Mouse (Mus musculus): ENCODE results near the gene Id3. TPM values are rescaled to one million over a fixed set of nuclear protein-coding genes. Genes with fewer than 3 reads are reported as not detected.

The Id3 gene
- polyA plus RNA-seq, 1 experiment from 2014 or later, result 114 TPM

- H3K4me1 ChIP-seq (ENCODE audit: control insufficient read depth, insufficient read depth, low read length), result no peaks in the 10 kb centered on the region
- H3K27ac ChIP-seq (ENCODE audit: low read length), result no peak overlapping the region
- ATAC-seq, result no peak
- no peaks in the 10 kb centered on the region for H3K9me3 ChIP-seq (replicated peaks; ENCODE audit: control insufficient read depth, low read length, poor library complexity, severe bottlenecking)
- H3K27me3 ChIP-seq (ENCODE audit: control insufficient read depth, insufficient read depth, low read depth, low read length), result no peaks in the 10 kb centered on the region
- no peak overlapping the region for H3K4me3 ChIP-seq (ENCODE audit: low read depth, low read length)
- H3K36me3 ChIP-seq (ENCODE audit: control insufficient read depth, insufficient read depth, low read length), result no peaks in the 10 kb centered on the region
- H3K9ac ChIP-seq (ENCODE audit: low read depth, low read length), result no peak overlapping the region
- no peak overlapping the region; the same call in 1 of the 2 replicates for H3K4me2 ChIP-seq (ENCODE audit: low read length)
- 90% methylated on average over 7 of the region's 7 CpGs for WGBS
These were observed 36.2 kb downstream of the Id3 start for GRCm38 (mm10) chr4:136179456-136179855.

GRCm38 (mm10) chr4:136179998-136180397 lies 36.7 kb downstream of the Id3 start:
- H3K4me3 ChIP-seq (ENCODE audit: low read depth, low read length), result peak overlapping the region; percentile 27
- H3K27me3 ChIP-seq (ENCODE audit: control insufficient read depth, insufficient read depth, low read depth, low read length), result no peaks in the 10 kb centered on the region
- ATAC-seq, result peak; percentile 51; the same call in 1 of the 2 replicates
- no peaks in the 10 kb centered on the region for H3K9me3 ChIP-seq (replicated peaks; ENCODE audit: control insufficient read depth, low read length, poor library complexity, severe bottlenecking)
- peak overlapping the region; percentile 42; the same call in 1 of the 2 replicates for H3K9ac ChIP-seq (ENCODE audit: low read depth, low read length)
- 3% methylated on average over 15 of the region's 15 CpGs for WGBS
- H3K4me1 ChIP-seq (ENCODE audit: control insufficient read depth, insufficient read depth, low read length), result no peaks in the 10 kb centered on the region
- H3K4me2 ChIP-seq (ENCODE audit: low read length), result peak overlapping the region; percentile 54
- H3K27ac ChIP-seq (ENCODE audit: low read length), result no peak overlapping the region
- no peaks in the 10 kb centered on the region for H3K36me3 ChIP-seq (ENCODE audit: control insufficient read depth, insufficient read depth, low read length)

GRCm38 (mm10) chr4:136180408-136181330 lies 37.4 kb downstream of the Id3 start:
- peak; percentile 76 for ATAC-seq
- H3K4me1 ChIP-seq (ENCODE audit: control insufficient read depth, insufficient read depth, low read length), result no peaks in the 10 kb centered on the region
- H3K27me3 ChIP-seq (ENCODE audit: control insufficient read depth, insufficient read depth, low read depth, low read length), result no peaks in the 10 kb centered on the region
- H3K27ac ChIP-seq (ENCODE audit: low read length), result no peak overlapping the region
- H3K36me3 ChIP-seq (ENCODE audit: control insufficient read depth, insufficient read depth, low read length), result no peaks in the 10 kb centered on the region
- no peaks in the 10 kb centered on the region for H3K9me3 ChIP-seq (replicated peaks; ENCODE audit: control insufficient read depth, low read length, poor library complexity, severe bottlenecking)
- H3K4me3 ChIP-seq (ENCODE audit: low read depth, low read length), result peak overlapping the region; percentile 27
- H3K9ac ChIP-seq (ENCODE audit: low read depth, low read length), result peak overlapping the region; percentile 42; the same call in 1 of the 2 replicates
- peak overlapping the region; percentile 54 for H3K4me2 ChIP-seq (ENCODE audit: low read length)
- WGBS, result 23% methylated on average over 23 of the region's 23 CpGs

GRCm38 (mm10) chr4:136181367-136181766 lies 38.1 kb downstream of the Id3 start:
- ATAC-seq, result no peak
- Histone ChIP-seq H3K9ac (ENCODE audit: low read depth, low read length) (no peak overlapping the region), H3K9me3 (replicated peaks; ENCODE audit: control insufficient read depth, low read length, poor library complexity, severe bottlenecking) (no peaks in the 10 kb centered on the region), H3K27ac (ENCODE audit: low read length) (no peak overlapping the region), H3K4me2 (ENCODE audit: low read length) (no peak overlapping the region; the same call in 1 of the 2 replicates), H3K4me3 (ENCODE audit: low read depth, low read length) (no peak overlapping the region), H3K36me3 (ENCODE audit: control insufficient read depth, insufficient read depth, low read length) (no peaks in the 10 kb centered on the region), H3K4me1 (ENCODE audit: control insufficient read depth, insufficient read depth, low read length) (no peaks in the 10 kb centered on the region), H3K27me3 (ENCODE audit: control insufficient read depth, insufficient read depth, low read depth, low read length) (no peaks in the 10 kb centered on the region)
- WGBS, result 27% methylated on average over 12 of the region's 12 CpGs

GRCm38 (mm10) chr4:136185375-136185774 lies 42.1 kb downstream of the Id3 start:
- Histone ChIP-seq H3K4me2 (ENCODE audit: low read length) (no peak overlapping the region), H3K9me3 (replicated peaks; ENCODE audit: control insufficient read depth, low read length, poor library complexity, severe bottlenecking) (no peaks in the 10 kb centered on the region), H3K4me3 (ENCODE audit: low read depth, low read length) (no peak overlapping the region), H3K36me3 (ENCODE audit: control insufficient read depth, insufficient read depth, low read length) (no peaks in the 10 kb centered on the region), H3K9ac (ENCODE audit: low read depth, low read length) (no peak overlapping the region), H3K4me1 (ENCODE audit: control insufficient read depth, insufficient read depth, low read length) (no peaks in the 10 kb centered on the region), H3K27ac (ENCODE audit: low read length) (no peak overlapping the region), H3K27me3 (ENCODE audit: control insufficient read depth, insufficient read depth, low read depth, low read length) (no peaks in the 10 kb centered on the region)
- no peak for ATAC-seq
- 86% methylated on average over 9 of the region's 9 CpGs for WGBS

GRCm38 (mm10) chr4:136186315-136186714 lies 43.0 kb downstream of the Id3 start:
- 91% methylated on average over 8 of the region's 8 CpGs for WGBS

GRCm38 (mm10) chr4:136186739-136187472 lies 43.6 kb downstream of the Id3 start:
- Histone ChIP-seq H3K4me1 (ENCODE audit: control insufficient read depth, insufficient read depth, low read length) (no peaks in the 10 kb centered on the region), H3K4me3 (ENCODE audit: low read depth, low read length) (no peak overlapping the region), H3K36me3 (ENCODE audit: control insufficient read depth, insufficient read depth, low read length) (no peaks in the 10 kb centered on the region), H3K9ac (ENCODE audit: low read depth, low read length) (no peak overlapping the region), H3K27me3 (ENCODE audit: control insufficient read depth, insufficient read depth, low read depth, low read length) (no peaks in the 10 kb centered on the region), H3K4me2 (ENCODE audit: low read length) (no peak overlapping the region), H3K27ac (ENCODE audit: low read length) (no peak overlapping the region), H3K9me3 (replicated peaks; ENCODE audit: control insufficient read depth, low read length, poor library complexity, severe bottlenecking) (no peaks in the 10 kb centered on the region)
- WGBS, result 90% methylated on average over 23 of the region's 23 CpGs
- ATAC-seq, result no peak

More at GRCm38 (mm10) chr4:136186315-136186714, 43.0 kb downstream of the Id3 start:
- Histone ChIP-seq H3K4me2 (ENCODE audit: low read length) (no peak overlapping the region), H3K27me3 (ENCODE audit: control insufficient read depth, insufficient read depth, low read depth, low read length) (no peaks in the 10 kb centered on the region), H3K9ac (ENCODE audit: low read depth, low read length) (no peak overlapping the region), H3K4me3 (ENCODE audit: low read depth, low read length) (no peak overlapping the region), H3K27ac (ENCODE audit: low read length) (no peak overlapping the region), H3K9me3 (replicated peaks; ENCODE audit: control insufficient read depth, low read length, poor library complexity, severe bottlenecking) (no peaks in the 10 kb centered on the region), H3K4me1 (ENCODE audit: control insufficient read depth, insufficient read depth, low read length) (no peaks in the 10 kb centered on the region), H3K36me3 (ENCODE audit: control insufficient read depth, insufficient read depth, low read length) (no peaks in the 10 kb centered on the region)
- no peak for ATAC-seq

- no peaks in the 10 kb centered on the region for H3K9me3 ChIP-seq (replicated peaks; ENCODE audit: control insufficient read depth, low read length, poor library complexity, severe bottlenecking)
These were observed 45.9 kb downstream of the Id3 start for GRCm38 (mm10) chr4:136188973-136189737.

More at GRCm38 (mm10) chr4:136188973-136189737, 45.9 kb downstream of the Id3 start:
- Histone ChIP-seq H3K27me3 (ENCODE audit: control insufficient read depth, insufficient read depth, low read depth, low read length) (no peaks in the 10 kb centered on the region), H3K4me2 (ENCODE audit: low read length) (no peak overlapping the region), H3K9ac (ENCODE audit: low read depth, low read length) (no peak overlapping the region), H3K27ac (ENCODE audit: low read length) (no peak overlapping the region), H3K36me3 (ENCODE audit: control insufficient read depth, insufficient read depth, low read length) (no peaks in the 10 kb centered on the region), H3K4me1 (ENCODE audit: control insufficient read depth, insufficient read depth, low read length) (no peaks in the 10 kb centered on the region), H3K4me3 (ENCODE audit: low read depth, low read length) (no peak overlapping the region)
- 82% methylated on average over 6 of the region's 6 CpGs for WGBS
- ATAC-seq, result no peak
